26 mouse cellular contexts compared by ENCODE assay signal in the genomic region with DNA sequence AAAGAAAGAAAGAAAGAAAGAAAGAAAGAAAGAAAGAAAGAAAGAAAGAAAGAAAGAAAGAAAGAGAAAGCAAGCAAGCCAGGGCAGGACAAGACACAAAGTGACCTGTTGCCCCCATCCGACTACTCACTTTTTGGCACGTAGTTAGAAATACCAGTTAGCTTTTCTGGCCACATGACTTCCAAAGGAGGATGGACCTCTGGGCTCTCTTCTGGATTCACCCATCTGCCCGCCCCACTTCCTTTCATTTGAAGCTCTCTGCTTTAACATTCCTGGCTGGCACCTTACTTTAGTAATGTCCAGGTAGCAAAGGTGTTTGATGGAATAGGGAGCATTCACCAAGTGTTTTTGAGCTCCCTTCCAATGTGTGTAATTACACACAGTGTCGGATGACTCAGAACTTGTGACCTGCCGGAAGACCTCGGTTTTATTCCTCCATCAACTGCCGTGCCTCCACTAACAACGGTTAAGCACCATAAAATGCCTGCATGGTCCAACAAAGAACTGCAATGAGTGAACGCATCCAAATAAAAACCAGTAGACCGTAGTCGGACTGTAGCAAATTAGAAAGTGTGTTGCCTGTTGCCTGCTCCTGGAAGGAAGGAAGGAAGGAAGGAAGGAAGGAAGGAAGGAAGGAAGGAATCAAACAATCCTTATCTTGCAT.
A peak's percentile ranks its signal among the peaks of the same experiment; 100 is the strongest.
DNase-seq lines count a peak whose midpoint lies in the region; ATAC-seq and TF ChIP-seq lines count a peak whose summit lies in the region.
"Had no signal": no experiment of that assay in that cellular context is flagged by ENCODE, and none has a peak within 500 bp of the region (broad histone marks: within the 10 kb centered on the region; RNA-seq: fewer than 3 reads in every experiment).

No protein-coding gene starts in this region.

- no peak for ATAC-seq in intestine, embryonic 16.5 days
- ATAC-seq: activated CD4-positive, CD25-positive, alpha-beta regulatory T cell, adult 4 months; forebrain, embryonic 15.5 days had no signal

- H3K4me2 ChIP-seq in intestine, embryonic 16.5 days (ENCODE audit: low read depth, low read length), result no peak overlapping the region
- H3K4me2 ChIP-seq: forebrain, embryonic 15.5 days; hindbrain, embryonic 12.5 days; liver, embryonic 15.5 days; lung, embryonic 15.5 days; neural tube, embryonic 13.5 days had no signal

- H3K27me3 ChIP-seq in intestine, embryonic 16.5 days (replicated peaks; ENCODE audit: control insufficient read depth, insufficient read depth, low read length), result no peaks in the 10 kb centered on the region
- H3K27me3 ChIP-seq: CH12.LX; forebrain, embryonic 15.5 days; hindbrain, embryonic 12.5 days; liver, embryonic 15.5 days; lung, embryonic 15.5 days; neural tube, embryonic 13.5 days had no signal

- H3K36me3 ChIP-seq in intestine, embryonic 16.5 days (ENCODE audit: control insufficient read depth, insufficient read depth, low read length), result no peaks in the 10 kb centered on the region
- H3K36me3 ChIP-seq: forebrain, embryonic 15.5 days; G1E; hindbrain, embryonic 12.5 days; limb, embryonic 10.5 days; liver, embryonic 15.5 days; lung, embryonic 15.5 days; neural tube, embryonic 13.5 days had no signal

- peaks cover 4% of the 10 kb centered on the region; the same call in 1 of the 2 replicates for H3K4me1 ChIP-seq in intestine, embryonic 16.5 days (ENCODE audit: control insufficient read depth, insufficient read depth, low read length)
- H3K4me1 ChIP-seq: liver, embryonic 15.5 days had no signal

- no peak for DNase-seq in gastrocnemius, adult 2 months
- DNase-seq in gastrocnemius, postnatal 10 days, result no peak
- peak; percentile 33 for DNase-seq in 416B (ENCODE audit: low read depth)
- DNase-seq in kidney, adult 9 months, result peak; percentile 74
- DNase-seq in kidney, postnatal 25 days, result peak; percentile 39 to 62
- DNase-seq in lung, postnatal 36 days, result no peak
- DNase-seq in ovary, postnatal 14 days (ENCODE audit: low spot score), result no peak
- DNase-seq: adrenal gland, adult 8-10 months; cerebellum, postnatal 36 days; layer of hippocampus, adult 9-11 months; liver; lung, postnatal 4 days; midbrain, embryonic 14.5 days; thymus, adult 18-20 months; thymus, postnatal 4 days had no signal

- H3K9me3 ChIP-seq in intestine, embryonic 16.5 days (ENCODE audit: control insufficient read depth, low read length), result no peaks in the 10 kb centered on the region
- H3K9me3 ChIP-seq: forebrain, embryonic 15.5 days; hindbrain, embryonic 12.5 days; limb, embryonic 10.5 days; liver, embryonic 15.5 days; lung, embryonic 15.5 days; neural tube, embryonic 13.5 days had no signal

- WGBS in intestine, embryonic 16.5 days, result 84% methylated on average over 11 of the region's 11 CpGs

- intact Hi-C loops in gastrocnemius, adult 2 months (cut with DNase I), result loop anchor here (5.0 kb wide), 1 partner anchor 33 kb away; no protein-coding TSS in a partner anchor

- TF ChIP-seq CTCF in gastrocnemius, adult 2 months (IDR thresholded peaks at IDR 0.05), result no peak

- no peak overlapping the region for H3K9ac ChIP-seq in intestine, embryonic 16.5 days (ENCODE audit: low read depth, low read length)
- H3K9ac ChIP-seq: forebrain, embryonic 15.5 days; hindbrain, embryonic 12.5 days; liver, embryonic 15.5 days; lung, embryonic 15.5 days; neural tube, embryonic 13.5 days had no signal

- H3K4me3 ChIP-seq in gastrocnemius, adult 2 months, result peak overlapping the region; percentile 23
- no peak overlapping the region for H3K4me3 ChIP-seq in intestine, embryonic 16.5 days (ENCODE audit: low read length)
- H3K4me3 ChIP-seq: forebrain, embryonic 15.5 days; heart, adult 2 months; hindbrain, embryonic 12.5 days; limb, embryonic 10.5 days; liver, embryonic 15.5 days; lung, embryonic 15.5 days; neural tube, embryonic 13.5 days had no signal

- peak overlapping the region; percentile 78 for H3K27ac ChIP-seq in gastrocnemius, adult 2 months
- no peak overlapping the region for H3K27ac ChIP-seq in intestine, embryonic 16.5 days (ENCODE audit: low read length)
- H3K27ac ChIP-seq: forebrain, embryonic 15.5 days; hindbrain, embryonic 12.5 days; limb, embryonic 10.5 days; liver, embryonic 15.5 days; lung, embryonic 15.5 days; neural tube, embryonic 13.5 days had no signal

Comparison
In these comparisons a context has a peak if more than half of its experiments do, and no peak if none do; other contexts are left out.
1. DNase-seq: peak in 416B (single experiment), kidney, adult 9 months (single experiment) and kidney, postnatal 25 days (2 of 2); none in gastrocnemius, adult 2 months (single experiment), gastrocnemius, postnatal 10 days (single experiment), lung, postnatal 36 days (single experiment) and ovary, postnatal 14 days (single experiment).